Mouse (Mus musculus) embryonic facial prominence, embryonic 10.5 days (tissue): Measurements from ENCODE around the gene Gm5416. TPM values are rescaled to one million over a fixed set of nuclear protein-coding genes. Genes with fewer than 3 reads are reported as not detected.
A peak's percentile ranks its signal among the peaks of the same experiment; 100 is the strongest.
"Not testable (repeated sequence)": the region's sequence is repeated elsewhere in the genome, so short reads cannot be mapped to it uniquely, and the experiment has no call there.

ENCODE experiments used
- DNase-seq: peaks from one replicate; pipeline ENCODE4 v3.0.0-alpha.2; 2017; ENCODE audit warnings: low spot score
- H3K27ac ChIP-seq: fragments of 300-500 bp; sonication (generic); replicated peaks from 2 replicates; pipeline ENCODE4 v1.5.1; 2016; ENCODE audit warnings: mild to moderate bottlenecking
- H3K27me3 ChIP-seq: fragments of 300-500 bp; sonication (generic); replicated peaks from 2 replicates; pipeline ENCODE4 v1.6.1; 2016; ENCODE audit warnings: low read depth, mild to moderate bottlenecking; ENCODE audit not compliant: poor library complexity, severe bottlenecking
- H3K36me3 ChIP-seq: fragments of 300-500 bp; sonication (generic); replicated peaks from 2 replicates; pipeline ENCODE4 v1.6.1; 2016; ENCODE audit warnings: mild to moderate bottlenecking, moderate library complexity
- H3K4me1 ChIP-seq: fragments of 300-500 bp; sonication (generic); 2 replicates; pipeline ENCODE4 v1.6.1; 2016
- H3K4me3 ChIP-seq: fragments of 300-500 bp; sonication (generic); 2 replicates; pipeline ENCODE4 v1.5.1; 2016; ENCODE audit warnings: mild to moderate bottlenecking, moderate library complexity
- H3K9me3 ChIP-seq: fragments of 300-500 bp; sonication (generic); 2 replicates; pipeline ENCODE4 v1.6.1; 2016; ENCODE audit warnings: mild to moderate bottlenecking
- WGBS: fragments of 180-500 bp; shearing (Covaris S2); methylation state at CpG from one replicate; pipeline ENCODE4 v1.1.7; 2016; 5-methylcytosine and 5-hydroxymethylcytosine counted together
- polyA plus RNA-seq: library from polyadenylated mRNA; unstranded; fragments of >200 nt; fragmentation: Nextera tagmentation; extraction: Ambion mirVana; gene quantifications from 2 replicates; pipeline ENCODE4 v1.2.1, GENCODE M21; 2016

Gm5416 gene
- not detected in 2 replicates for polyA plus RNA-seq

DNA sequence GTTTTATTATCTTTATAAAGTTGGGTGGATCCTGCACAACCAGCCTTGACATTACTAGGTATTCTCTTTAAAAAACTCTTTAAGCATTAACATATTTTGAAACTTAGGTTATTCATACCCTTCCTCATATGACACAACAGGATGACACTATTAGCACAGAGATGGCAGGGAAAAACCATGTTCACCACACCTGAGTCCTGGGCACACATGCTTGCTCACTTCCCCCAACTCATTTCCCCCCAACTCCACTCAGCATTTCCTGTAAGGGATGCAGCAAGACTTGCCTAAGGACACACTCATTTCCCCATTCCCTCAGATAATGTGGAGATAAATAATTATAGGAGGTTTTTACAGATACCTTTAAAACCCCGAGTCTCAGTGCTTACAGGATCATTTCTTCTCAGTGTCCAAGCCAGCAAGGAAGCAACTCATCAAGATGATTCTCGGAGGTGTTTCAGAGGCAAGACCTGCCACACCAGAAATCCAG, at the start of gene Gm5416:
TSS of gene Gm5416 (plus strand) at position 437 of the 487 bp plus-strand sequence.
- 87% methylated on average over 2 of the region's 2 CpGs for WGBS
- H3K27ac ChIP-seq, result no peak within 1 kb of the TSS
- DNase-seq, result no peak
- H3K36me3 ChIP-seq, result no peaks in the 10 kb centered on the region
- no peaks in the 10 kb centered on the region for H3K27me3 ChIP-seq
- H3K9me3 ChIP-seq, result no peaks in the 10 kb centered on the region
- H3K4me1 ChIP-seq, result no peaks in the 10 kb centered on the region
- H3K4me3 ChIP-seq, result no peak within 1 kb of the TSS

DNA sequence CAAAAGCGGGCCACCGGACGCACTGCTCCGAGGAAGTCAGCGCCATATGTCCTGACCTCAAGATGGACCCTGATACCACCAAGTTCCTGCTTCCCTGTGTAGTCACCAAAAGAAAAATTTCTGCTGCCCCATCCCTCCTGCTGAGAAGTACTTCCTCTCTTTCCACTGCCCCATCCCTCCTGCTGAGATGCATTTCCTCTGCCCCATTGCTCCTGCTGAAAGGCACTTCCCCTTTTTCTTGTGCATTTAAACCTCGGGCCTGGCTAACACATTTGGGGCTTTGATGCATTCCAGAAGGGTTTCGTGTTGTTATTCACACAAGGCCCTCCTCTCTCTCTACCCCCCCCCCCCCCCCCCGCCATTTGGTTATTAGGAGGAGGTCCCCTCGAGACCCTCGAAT, 42.4 kb upstream of the Gm5416 start:
- H3K27me3 ChIP-seq, DNase-seq, H3K36me3 ChIP-seq, H3K4me1 ChIP-seq, H3K4me3 ChIP-seq, H3K9me3 ChIP-seq, H3K27ac ChIP-seq: not testable (repeated sequence)
- WGBS, result 81% methylated on average over 10 of the region's 10 CpGs

DNA sequence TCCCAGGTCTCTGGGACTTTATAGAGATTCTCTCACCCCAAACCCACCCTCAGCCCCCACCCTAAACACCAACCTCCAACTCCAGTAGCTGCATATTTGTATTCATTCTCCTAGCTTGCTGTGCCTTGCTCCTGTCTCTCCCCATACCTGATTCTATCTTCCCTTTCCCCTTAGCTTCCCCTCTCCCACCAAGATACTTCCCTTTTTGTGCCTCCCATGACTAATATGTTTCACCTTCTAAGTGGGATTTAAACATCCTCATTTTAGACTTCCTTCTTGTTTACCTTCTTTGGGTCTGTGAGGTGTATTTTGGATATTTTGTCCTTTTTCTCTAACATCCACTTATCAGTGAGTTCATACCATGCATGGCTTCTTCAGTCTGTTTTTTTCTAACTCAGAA, 34.1 kb upstream of the Gm5416 start:
- Histone ChIP-seq H3K9me3 (0 out of 2 replicates have a peak, but pooled peaks cover 3% of the 10 kb centered on the region), H3K27me3 (no peaks in the 10 kb centered on the region), H3K36me3 (no peaks in the 10 kb centered on the region), H3K4me3 (no peak overlapping the region), H3K4me1 (no peaks in the 10 kb centered on the region), H3K27ac (no peak overlapping the region)
- DNase-seq, result no peak

DNA sequence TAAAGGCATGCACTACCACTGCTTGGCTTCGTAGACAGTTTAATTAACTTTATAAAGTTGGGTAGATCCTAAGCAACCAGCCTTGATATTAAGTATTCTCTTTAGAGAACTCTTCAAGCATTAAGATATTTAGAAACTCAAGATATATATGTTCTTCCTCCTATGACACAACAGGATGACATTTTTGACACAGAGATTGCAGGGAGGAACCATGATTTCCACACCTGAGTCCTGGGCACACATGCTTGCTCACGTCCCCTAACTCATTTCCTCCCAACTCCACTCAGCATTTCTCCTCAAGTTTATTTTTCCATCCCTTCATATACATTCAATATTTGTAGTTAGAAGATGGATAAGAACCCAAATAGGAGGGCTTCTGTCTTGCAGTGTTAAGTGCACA, 30.3 kb upstream of the Gm5416 start:
- 80% methylated on average over 2 of the region's 2 CpGs for WGBS
- 0 out of 2 replicates have a peak, but pooled peaks cover under 1% of the 10 kb centered on the region for H3K9me3 ChIP-seq
- H3K36me3 ChIP-seq, result no peaks in the 10 kb centered on the region
- no peak overlapping the region for H3K4me3 ChIP-seq
- H3K27ac ChIP-seq, result no peak overlapping the region
- H3K4me1 ChIP-seq, result no peaks in the 10 kb centered on the region
- no peak for DNase-seq
- no peaks in the 10 kb centered on the region for H3K27me3 ChIP-seq

DNA sequence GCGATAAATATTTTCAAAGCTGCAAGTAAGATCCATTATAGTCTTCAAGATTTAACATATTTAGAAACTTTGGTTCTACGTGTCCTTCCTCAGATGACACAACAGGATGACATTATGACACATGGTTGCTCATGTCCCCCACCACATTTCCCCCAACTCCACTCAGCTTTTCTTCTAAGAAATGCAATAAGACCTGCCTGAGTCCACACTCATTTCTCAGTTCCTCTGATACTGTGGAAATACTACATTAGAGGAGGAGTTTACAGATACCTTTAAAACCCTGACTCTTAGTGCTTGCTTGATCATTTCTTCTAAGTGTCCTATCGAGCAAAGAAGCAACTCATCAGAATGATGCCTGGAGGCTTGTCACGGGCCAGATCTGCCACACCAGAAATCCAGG, 26.3 kb upstream of the Gm5416 start, which contains the start of gene Gm5483:
TSS of gene Gm5483 (plus strand) at position 301 of the 400 bp plus-strand sequence.
- H3K4me3 ChIP-seq, DNase-seq, H3K27me3 ChIP-seq, H3K36me3 ChIP-seq, H3K4me1 ChIP-seq, H3K27ac ChIP-seq, H3K9me3 ChIP-seq: not testable (repeated sequence)
- WGBS, result 81% methylated on average over 4 of the region's 4 CpGs

DNA sequence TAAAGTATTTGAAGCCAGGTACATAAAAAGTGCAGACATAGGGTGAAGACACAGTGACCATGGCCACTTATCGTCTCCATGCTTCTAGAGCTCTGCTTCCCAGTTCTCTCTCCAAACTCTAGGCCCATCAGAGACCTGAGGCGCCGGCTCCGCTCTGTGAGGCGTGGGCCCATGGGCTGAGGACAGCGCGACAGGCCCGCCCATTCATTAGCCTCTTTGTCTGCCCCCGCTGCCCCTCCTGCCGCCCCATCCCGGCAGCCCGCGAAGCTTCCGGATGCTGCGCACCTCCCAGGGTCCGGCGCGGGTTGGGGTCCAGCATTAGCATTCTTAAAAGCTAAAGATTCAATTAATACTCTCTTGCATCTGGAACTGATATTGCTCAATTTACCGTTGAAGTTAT, 11.0 kb upstream of the Gm5416 start:
- H3K4me3 ChIP-seq, result peak overlapping the region; percentile 26; the same call in 1 of the 2 replicates
- WGBS, result 48% methylated on average over 19 of the region's 19 CpGs
- H3K9me3 ChIP-seq, result no peaks in the 10 kb centered on the region

DNA sequence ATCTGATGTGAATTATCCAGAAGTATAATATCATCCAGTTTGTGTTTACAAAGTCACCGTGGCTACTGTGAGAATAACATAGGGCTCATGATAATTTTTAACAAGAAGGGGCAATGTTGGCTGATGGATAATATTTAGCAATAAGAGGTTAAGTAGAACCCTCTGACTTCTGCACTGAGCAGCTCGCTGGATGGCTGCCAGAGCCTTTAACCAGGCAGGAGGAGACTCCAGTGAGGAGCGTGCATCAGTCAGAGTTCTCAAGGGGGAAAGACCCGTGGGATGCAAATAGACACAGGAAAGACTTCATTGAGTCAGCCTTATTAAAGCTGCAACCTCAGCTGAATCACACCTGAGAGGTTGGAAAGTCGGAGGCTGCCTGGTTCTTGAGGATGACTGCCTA, 6.4 kb upstream of the Gm5416 start:
- Histone ChIP-seq H3K4me3 (no peak overlapping the region), H3K27ac (no peak overlapping the region), H3K9me3 (no peaks in the 10 kb centered on the region), H3K27me3 (no peaks in the 10 kb centered on the region), H3K36me3 (no peaks in the 10 kb centered on the region), H3K4me1 (peaks cover 3% of the 10 kb centered on the region; the same call in 1 of the 2 replicates)
- WGBS, result 88% methylated on average over 5 of the region's 5 CpGs
- DNase-seq, result no peak

More for the DNA sequence above, 11.0 kb upstream of the Gm5416 start:
- H3K4me1 ChIP-seq, result peaks cover 3% of the 10 kb centered on the region; the same call in 1 of the 2 replicates
- no peaks in the 10 kb centered on the region for H3K27me3 ChIP-seq
- DNase-seq, result peak; percentile 16
- H3K36me3 ChIP-seq, result no peaks in the 10 kb centered on the region
- H3K27ac ChIP-seq, result no peak overlapping the region

DNA sequence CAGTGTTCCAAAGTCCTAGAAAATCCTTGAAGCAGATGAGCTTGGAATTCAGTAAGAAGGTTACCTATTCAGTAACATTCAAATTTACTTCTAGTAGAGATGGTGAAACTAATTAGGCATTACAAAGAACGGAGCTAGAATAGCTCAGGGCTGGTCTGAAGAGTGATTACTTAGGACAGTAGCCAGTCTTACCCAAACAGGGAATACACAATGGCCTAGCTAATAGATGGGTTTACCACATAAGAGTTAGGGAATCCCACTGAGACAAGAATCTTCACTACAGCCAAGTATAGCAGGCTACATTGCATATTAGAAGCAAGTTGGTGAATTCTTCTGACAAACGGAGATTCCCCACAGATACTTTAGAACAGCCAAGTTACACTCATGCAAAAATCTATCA, 4.5 kb upstream of the Gm5416 start:
- DNase-seq, H3K4me3 ChIP-seq, H3K27me3 ChIP-seq, H3K36me3 ChIP-seq, H3K4me1 ChIP-seq, H3K9me3 ChIP-seq, H3K27ac ChIP-seq: not testable (repeated sequence)
- 35% methylated on average over 2 of the region's 2 CpGs for WGBS

DNA sequence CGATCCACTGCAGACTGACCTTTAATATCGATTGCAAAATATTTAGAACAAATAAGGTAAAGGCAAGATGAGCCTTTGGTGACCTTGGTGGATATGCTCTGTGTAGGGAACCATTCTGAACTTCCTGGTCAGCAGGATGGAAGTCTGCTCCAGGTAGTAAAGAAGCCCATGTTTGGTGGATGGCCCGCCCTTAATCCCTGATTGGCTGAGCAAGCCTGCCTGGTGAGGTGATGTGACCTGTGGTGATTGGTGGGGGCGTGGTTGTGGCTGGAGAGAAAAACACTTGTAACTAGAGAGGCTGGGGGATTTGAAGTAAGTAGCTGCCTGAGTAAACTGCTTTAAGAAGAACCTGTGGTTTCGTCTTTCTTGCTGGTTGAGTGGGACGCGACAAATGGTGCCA, 11.0 kb downstream of the Gm5416 start, which contains the start of gene 2010005H15Rik:
TSS of gene 2010005H15Rik (plus strand) at position 301 of the 400 bp plus-strand sequence.
- not testable (repeated sequence) for H3K4me1 ChIP-seq, H3K36me3 ChIP-seq, H3K27ac ChIP-seq, DNase-seq, H3K27me3 ChIP-seq, H3K4me3 ChIP-seq, H3K9me3 ChIP-seq
- 92% methylated on average over 7 of the region's 7 CpGs for WGBS

DNA sequence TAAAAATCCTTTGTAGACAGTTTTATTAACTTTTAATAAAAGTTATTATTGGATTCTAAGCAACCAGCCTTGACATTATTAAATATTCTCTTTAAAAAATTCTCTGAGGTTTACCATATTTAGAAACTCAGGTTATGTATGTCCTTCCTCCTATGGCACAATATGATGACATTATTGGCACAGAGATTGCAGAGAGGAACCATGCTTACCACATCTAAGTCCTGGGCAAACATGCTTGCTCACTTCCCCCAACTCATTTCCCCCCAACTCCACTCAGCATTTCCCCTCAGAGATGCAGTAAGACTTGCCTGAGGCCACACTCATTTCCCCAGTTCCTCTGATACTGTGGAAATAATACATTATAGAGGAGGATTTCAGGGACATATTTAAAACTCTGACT, 50.4 kb downstream of the Gm5416 start:
- H3K27ac ChIP-seq, H3K36me3 ChIP-seq, H3K4me3 ChIP-seq, H3K9me3 ChIP-seq, DNase-seq, H3K27me3 ChIP-seq, H3K4me1 ChIP-seq: not testable (repeated sequence)

Other genes starting within 250 kb of the Gm5416 start
- 66.8 and 69.4 TPM in 2 replicates for gene Kpna1, start 231.7 kb upstream of the Gm5416 start, polyA plus RNA-seq
- gene Wdr5b, start 169.2 kb upstream of the Gm5416 start, polyA plus RNA-seq, result 7.8 and 8.7 TPM in 2 replicates
- 351 and 357 TPM in 2 replicates for gene Fam162a, start 138.8 kb upstream of the Gm5416 start, polyA plus RNA-seq
- 92.9 and 106 TPM in 2 replicates for gene Ccdc58, start 138.7 kb upstream of the Gm5416 start, polyA plus RNA-seq
- gene Csta1, start 79.2 kb upstream of the Gm5416 start, polyA plus RNA-seq, result 0.06 and 0.09 TPM in 2 replicates
- not detected in 2 replicates for gene Stfa2l1, start 53.6 kb upstream of the Gm5416 start, polyA plus RNA-seq
- not detected in 2 replicates for gene Gm5483, start 26.2 kb upstream of the Gm5416 start, polyA plus RNA-seq
- gene 2010005H15Rik, start 11.1 kb downstream of the Gm5416 start, polyA plus RNA-seq, result not detected in 2 replicates
- gene Stfa1, start 66.5 kb downstream of the Gm5416 start, polyA plus RNA-seq, result 0.34 and 0.47 TPM in 2 replicates
- not detected in 2 replicates for gene BC117090, start 123.9 kb downstream of the Gm5416 start, polyA plus RNA-seq
- gene BC100530, start 157.3 kb downstream of the Gm5416 start, polyA plus RNA-seq, result 0.39 TPM in 1 of 2 replicates, not detected in the other
- not detected in 2 replicates for gene Stfa2, start 198.1 kb downstream of the Gm5416 start, polyA plus RNA-seq
- gene Stfa3, start 245.0 kb downstream of the Gm5416 start, polyA plus RNA-seq, result not detected in 2 replicates